Mouse (Mus musculus) induced T-regulatory cell, adult 2 months (primary cell): ENCODE data around the gene Pard3b.
"Not testable (repeated sequence)": the region's sequence is repeated elsewhere in the genome, so short reads cannot be mapped to it uniquely, and the experiment has no call there.

Source experiments
- DNase-seq: peaks from one replicate; pipeline ENCODE4 v3.0.0-alpha.2; 2012; ENCODE audit warnings: low read depth

Pard3b gene

DNA sequence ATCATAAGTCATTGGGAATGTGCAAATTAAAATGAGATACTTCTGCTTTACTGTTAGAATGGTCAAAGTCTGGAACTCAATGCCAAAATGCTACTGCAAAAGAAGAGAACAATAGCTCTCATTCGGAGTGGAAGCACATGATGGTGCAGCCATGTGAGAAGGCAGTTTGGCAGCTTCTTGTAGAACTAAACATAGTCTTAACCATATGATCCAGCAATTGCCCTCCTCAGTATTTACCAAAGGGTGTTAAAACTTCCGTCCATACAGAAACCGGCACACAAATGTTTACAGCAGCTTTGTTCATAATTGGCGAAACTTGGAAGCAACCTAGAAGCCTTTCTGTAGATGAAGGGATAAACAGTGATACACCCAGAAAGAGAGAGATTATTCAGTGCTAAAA, 943.9 kb downstream of the Pard3b start:
- DNase-seq: no peak

DNA sequence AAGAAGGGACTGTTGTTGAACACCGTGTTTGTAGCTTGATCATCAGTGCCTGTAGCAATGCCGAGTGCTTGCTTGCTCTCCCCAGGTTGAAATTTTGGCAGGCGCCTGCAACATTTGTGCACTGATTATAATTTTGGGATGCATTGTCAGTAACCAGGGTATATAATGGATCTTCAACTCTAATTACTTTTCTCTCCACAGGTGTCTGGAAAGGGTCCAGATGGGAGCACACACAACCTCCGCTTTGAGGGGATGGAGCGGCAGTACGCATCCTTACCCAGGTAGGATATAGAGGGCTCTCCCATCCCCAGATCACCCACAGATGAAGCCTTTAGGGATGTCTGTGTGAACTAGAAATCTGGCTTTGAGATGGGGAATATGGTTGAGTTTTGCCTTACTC, 948.9 kb downstream of the Pard3b start:
- DNase-seq: no peak

DNA sequence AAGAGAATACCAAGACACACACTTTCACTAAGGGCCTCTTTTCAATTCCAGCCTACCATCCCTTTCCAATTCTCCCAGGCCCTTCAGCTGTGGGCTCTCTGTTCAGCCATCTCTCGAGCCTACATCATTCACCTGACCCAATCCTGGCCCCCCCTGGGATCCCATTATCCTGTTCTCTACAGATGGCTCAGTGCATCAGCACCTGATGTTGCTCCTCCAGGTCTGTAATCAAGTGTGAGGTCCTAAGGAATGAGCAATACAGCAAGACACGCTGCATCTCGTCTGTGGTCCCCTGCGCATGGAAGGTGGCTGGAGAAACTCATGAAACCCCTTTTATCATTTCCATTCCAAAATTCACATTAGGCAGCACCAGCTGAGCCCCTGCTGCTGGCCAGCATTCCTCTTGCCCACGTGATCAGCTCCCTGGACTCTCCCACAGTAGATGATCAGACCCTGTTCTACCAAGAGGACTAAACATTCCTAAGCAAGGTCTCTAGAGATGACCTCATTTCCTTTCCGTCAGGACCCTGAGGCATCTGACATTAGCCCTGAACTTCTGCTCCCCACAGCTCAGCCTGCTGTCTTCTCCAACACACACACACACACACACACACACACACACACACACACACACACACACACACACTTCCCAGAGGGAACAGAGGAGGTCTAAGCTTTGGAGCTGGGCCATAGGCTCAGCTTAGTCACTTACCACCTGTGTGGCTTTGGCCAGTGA, 952.8 kb downstream of the Pard3b start:
- no peak for DNase-seq

DNA sequence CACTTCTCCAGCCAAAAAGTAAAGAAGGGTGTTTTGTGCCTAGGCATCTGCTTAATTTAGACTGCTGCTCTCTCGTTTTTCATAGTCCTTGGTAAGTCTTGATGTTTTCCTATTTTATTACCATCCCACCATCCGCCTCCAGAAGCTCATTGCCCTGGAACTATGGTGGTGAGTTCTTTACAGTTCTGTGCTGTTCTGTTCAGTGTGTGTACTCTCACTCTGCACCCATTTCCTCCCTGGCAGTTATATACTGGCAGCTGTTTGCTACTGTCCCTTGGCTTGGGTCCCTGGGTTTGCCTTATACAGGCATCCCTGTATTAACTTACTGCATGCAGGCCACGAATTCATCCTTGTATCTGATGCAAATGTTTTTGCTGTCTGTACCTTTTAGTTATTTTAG, 956.8 kb downstream of the Pard3b start:
- no peak for DNase-seq

DNA sequence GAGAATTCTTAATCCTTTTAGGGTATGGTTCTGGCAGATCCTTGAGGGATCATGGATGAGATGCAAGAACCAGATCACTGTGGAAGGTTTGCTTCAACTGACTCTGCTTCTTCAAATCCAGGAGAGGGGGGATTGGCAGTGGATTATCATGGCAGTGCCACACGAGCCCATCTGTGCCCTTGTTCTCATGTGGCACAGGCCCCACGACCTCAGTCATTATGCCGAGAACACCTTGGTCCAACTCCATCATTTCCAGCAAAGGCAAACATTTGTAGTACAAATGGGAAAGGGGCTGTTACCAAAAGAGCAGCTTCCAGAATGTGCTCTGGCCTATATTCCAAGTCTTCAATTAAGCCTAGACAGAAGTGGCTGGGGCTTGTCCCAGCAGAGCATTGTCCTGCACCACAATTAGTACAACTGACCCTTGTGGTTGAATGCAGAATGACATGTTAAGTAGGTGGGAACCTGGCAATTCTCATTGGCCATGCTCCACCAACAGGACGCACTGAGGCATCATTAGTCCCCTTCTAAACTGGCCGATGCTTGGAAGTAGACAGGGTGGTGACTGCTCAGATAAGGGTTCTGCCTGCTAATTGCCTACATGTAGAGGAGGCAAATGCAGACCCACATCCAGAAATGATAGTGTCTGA, 959.3 kb downstream of the Pard3b start:
- DNase-seq: no peak

DNA sequence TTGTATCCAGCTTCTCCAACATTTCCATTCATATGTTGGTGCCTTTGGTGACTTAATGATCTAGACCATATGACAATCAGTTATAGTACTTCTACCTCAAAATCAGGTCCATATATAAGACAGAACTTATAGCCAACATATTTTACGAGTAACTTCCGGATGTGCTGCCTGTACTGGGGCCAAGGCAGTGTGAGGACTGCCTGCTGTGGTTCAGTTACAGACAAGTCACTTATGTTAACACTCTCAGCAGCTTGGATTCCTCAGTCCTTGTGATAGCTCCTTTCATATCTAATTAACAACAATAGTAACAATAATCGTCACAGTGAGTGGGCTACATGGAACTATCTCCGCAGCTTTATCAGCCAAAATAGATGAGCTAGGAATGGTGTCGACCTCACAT, 959.9 kb downstream of the Pard3b start:
- no peak for DNase-seq

DNA sequence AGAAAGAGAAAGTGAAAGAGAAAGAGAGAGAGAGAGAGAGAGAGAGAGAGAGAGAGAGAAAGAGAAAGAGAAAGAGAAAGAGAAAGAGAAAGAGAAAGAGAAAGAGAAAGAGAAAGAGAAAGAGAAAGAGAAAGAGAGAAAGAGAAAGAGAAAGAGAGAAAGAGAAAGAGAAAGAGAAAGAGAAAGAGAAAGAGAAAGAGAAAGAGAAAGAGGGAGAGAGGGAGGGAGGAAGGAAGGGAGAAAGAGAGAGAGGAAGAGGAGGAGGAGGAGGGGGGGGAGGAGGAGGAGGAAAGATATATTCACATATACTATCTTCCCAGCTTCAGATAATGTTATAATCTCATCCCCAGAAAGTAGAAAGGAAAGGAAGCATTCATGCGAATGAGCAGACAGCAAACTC, 966.0 kb downstream of the Pard3b start:
- DNase-seq: not testable (repeated sequence)

DNA sequence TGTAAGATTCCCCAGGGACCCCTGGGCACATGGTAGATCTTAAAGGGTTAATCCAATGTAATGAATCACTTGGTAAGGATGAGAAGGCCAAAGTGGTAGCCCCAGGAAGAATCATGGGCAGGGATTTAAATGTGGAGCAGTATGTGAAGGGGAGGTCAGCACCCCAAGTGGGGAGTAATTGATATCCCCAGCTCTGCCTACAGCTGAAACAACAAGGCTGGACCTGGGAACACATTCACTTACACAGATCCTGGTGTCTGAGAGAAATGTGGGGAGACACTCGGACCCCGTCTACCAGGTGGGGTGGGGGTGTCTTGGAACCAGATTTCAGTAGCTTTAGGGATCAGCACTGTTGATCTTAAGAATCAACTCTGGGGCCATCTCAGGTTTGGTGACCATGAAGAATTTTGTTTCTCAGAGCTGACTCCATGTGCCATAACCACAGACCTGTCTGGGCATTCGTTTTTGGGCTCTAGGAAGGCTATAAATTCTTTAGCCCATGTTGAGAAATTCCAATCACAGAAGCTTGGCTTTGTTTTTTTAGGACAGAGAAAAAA, 979.6 kb downstream of the Pard3b start:
- no peak for DNase-seq

DNA sequence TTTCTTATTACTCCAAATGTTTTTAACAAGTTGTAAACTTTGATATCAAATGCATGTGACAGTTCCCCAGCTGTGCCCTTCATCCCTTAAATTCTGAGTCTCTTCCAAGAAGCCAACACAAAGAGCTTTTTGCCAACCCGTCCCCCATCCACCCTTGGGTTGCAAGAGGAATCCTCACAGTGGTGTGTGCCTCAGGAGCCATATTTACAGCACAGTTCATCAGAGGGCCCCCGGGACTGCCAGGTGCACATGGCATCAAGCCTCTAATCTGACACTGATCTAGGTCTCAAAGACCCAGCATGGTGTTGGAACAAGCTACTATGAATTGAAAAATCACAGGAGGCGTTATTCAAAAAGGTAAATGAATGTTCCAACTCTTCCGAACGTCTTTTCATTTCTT, 980.8 kb downstream of the Pard3b start:
- no peak for DNase-seq

DNA sequence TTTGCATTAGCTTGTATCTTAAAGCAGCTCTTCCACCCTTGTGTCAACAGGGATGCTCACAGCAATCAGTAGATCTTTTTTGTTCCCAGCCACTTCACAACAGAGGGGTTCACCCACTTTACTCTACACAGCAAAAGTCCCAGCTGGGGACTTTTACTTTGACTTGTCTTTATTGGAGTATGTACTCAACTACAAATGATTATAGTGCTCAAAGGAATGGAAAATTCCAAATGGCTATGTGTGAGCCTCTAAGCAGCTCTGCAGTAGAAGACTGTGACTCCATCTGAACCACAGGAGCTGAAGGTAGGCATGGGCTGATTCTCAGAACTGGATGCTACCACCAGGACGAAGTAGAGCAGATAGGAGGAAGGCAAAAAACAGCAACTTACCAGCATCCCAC, 983.8 kb downstream of the Pard3b start:
- no peak for DNase-seq

DNA sequence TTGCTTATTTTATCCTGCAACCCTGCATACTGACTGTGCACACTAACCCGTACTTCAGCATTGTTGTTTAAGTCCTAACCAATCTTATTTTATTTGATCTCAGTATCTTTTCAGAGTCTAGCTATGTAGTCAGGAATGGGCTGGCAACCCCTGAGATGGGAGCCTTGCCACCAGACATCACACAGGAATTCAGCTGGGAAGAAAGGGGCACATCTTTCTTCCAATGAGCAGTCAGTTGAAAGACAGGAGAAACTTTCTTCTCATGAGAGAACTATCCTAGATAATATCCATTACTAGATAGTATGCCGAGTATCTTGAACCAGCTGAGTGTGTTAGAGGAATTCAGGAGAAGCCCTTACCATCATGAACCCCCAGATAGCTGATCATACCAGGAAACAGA, 985.5 kb downstream of the Pard3b start:
- no peak for DNase-seq

DNA sequence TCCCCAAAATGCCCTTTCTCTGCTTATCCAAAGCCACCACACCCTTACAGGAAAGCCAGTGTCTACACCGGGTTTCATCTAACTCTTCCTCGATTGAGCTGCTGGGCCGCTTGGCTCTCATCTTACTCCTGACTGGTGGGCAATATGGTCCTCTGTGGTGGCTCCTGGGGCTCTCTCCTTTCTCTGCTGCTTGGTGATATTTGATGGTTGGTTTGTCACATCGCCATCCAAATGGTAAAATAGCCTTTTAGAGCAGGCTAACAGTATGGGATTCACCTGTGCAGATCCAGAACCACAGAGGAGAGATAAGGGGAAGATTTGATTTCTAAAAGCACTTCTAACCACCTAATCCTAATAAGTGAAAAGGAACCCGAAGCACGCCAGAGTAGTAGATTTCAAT, 986.2 kb downstream of the Pard3b start:
- no peak for DNase-seq

DNA sequence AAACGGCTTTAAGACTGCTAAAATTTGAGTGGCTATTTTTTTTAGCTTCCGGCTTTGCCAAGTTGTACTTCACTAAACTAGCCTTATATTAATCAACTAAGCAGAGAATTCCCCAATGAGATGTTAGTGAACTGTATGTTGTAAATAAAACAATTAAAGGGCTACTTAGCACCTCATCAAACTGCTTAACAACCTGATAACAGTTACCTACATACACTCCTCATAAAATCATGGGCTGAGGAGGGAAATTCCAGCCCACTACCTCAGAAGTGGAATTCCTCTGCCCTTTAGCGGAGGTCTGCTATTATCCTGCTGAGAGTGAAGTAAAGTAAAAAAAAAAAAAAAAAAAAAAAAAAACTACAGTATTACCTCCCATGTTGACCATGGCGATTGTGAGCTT, 986.7 kb downstream of the Pard3b start:
- DNase-seq: no peak

DNA sequence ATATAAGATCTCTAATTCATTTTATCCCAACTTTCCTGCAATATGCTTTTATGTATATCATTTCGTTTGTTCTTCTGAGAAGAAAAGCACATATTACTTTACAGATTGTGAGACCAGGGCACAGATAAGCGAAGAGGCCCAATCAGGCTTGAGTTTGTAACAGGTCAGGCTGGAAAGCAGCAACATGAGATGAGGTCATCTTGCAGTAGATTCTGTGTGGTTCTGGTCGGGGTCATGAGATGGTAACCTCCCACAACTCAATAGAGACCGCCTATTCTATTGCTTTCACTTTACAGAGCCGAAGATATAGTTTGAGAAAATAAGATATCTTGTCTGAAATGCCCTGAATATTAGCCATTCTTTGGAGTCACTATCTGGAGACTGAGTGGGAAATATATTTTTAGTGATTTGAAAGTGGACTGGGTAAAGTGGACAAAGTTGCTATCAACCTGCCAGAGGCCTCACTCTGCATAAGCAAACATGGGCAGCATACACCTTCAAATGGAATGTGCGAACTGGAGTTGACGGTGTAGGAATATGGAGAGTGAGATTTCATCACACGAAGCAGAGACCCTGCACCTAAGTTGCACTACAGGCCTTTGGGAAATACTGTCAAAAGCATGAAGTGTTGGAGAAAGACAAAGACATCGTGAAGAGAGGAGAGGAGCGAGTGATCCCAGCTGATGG, 987.3 kb downstream of the Pard3b start:
- DNase-seq: no peak

DNA sequence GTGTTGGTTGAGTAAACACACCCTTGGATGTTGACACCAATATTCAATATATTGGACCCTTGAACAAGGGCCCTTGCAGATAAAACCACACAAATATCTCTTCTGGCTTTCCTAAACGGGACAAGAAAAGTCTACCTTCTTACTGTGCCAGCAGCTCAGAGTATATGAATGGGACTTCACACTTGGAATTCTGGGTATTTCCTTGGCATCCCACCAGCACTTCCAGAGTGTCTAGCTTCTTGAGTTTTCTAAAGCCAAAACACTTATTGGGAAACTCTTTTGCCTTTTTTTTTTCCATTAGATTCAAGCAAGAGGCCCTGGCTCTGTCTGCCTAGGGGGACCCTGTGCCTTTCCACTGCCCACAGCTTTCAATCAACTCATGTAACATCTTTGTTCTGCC, 991.3 kb downstream of the Pard3b start:
- DNase-seq: no peak

DNA sequence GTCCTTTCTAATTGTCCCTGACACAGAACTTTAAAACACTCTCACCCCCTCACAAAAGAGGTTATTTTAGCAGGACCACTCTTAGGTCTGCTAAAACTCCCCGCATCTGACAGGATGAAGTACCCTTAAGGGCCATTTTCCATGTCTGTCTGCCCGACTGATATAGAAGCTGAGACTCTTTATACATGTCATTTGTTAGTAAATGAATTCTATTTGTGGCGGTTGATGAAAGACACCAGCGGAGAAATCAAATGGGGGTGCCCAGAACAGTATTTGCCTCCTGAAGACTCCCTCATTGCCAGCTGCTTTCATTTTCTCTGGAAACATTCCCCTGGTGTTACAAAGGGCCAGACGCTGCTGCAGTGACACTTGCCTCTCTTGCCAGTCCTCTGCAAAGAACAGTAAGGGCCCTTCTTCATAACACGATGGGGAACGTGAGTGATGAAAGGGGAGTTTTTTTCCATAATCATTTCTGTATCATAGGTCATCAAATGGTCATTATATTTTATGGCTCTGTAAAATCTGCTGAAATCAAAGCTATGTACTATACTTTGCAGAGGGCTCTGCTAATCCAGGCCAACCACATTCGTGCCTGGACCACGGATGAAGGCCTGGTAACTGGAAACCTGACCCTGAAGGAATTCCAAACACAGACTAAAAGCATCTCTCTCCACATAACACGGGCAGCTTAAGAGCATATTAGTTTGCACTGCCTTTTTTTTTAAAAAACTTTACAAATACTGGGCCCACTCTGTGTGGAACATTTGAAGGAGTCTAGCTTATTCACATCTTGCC, 993.1 kb downstream of the Pard3b start:
- DNase-seq: no peak

DNA sequence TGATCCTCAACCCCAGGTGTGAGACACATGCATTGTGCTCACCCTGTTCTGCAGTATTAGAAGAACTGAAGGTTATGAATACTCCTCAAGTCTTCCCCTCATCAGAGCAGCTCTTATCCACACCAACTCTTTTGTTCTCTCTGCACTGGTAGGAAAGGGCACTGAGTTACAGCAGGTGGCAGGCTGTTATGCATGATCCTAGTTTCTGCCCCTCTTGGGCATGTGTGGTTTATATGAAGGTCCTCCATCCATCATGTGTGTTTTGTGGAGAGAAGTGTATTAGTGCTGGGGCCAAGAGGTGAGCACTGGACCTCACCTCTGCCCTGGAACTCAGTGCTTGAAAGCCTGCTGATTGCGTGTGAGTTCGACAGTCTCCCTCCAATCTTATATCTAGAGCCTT, 994.3 kb downstream of the Pard3b start:
- no peak for DNase-seq

DNA sequence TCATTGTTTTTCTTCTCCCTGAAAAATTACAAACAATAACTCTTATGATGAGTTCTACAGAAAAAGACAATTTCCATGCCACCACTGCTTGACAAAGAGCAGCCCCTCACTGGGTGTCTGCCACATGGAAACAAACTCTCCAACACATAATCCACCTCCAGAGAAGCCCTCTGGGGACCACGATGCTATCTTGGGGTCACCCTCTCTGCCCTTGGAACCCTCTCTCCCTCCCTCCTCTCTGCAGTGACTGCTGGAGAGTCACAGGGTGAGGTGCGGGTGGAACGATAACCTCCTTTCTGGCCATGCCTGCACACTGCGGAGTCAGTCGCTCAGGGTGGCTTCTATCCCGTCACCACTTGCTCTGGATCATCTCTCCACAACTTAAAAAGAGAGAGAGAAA, 996.6 kb downstream of the Pard3b start:
- no peak for DNase-seq

DNA sequence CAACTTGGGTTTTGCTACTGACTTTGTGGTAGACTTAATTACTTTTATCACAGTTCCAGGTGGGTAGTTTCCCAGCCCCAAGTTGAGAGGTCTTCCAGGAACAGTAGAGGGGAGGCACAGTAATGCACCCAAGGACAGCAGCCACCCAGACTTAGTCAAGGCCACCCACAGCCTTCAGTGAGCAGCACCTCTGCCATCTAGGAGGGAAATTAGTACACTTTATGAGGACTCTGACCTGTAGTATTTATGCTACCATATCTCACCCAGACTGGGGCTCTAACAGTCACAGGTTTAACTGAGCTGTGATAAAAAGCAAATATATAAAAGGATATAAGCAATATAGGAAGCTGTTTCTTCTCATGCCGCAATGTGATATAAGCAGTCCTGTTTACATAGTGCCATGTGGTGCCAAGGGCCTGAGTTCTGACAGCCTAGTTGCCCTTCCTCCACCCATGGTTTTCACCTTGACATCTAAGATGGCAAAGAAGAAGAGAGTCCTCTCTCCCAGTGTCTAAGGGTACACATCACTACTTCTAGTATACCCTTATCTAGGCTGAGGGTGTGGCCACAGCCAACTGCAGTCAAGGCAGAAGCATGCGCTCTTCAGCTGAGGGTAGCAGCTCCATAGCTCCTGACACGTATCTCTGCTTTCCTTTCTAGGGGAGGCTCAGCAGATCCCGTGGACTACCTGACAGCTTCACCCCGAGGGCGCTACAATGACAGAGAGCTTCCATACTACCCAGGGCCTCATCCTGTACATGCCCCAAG, 998.5 kb downstream of the Pard3b start:
- DNase-seq: no peak

DNA sequence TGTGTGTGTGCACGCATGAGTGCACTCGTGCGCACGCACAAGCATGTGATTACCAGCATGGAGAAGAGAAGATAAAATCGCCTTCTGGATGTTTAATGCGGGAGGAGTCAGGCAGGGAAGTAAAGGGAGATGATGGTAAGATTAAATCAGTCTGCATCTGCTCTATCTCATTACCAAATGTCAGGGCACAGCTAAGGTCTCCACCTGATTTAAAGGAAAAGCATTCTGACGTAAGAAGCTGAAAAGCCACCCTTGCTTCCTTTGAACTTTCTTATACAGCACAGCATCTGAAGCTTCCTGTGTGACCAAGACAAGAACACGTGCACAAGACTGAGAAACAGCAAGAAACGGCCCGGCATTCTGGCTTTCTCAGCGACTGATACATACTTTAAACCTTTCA, 1000.4 kb downstream of the Pard3b start:
- DNase-seq: peak; percentile 39

DNA sequence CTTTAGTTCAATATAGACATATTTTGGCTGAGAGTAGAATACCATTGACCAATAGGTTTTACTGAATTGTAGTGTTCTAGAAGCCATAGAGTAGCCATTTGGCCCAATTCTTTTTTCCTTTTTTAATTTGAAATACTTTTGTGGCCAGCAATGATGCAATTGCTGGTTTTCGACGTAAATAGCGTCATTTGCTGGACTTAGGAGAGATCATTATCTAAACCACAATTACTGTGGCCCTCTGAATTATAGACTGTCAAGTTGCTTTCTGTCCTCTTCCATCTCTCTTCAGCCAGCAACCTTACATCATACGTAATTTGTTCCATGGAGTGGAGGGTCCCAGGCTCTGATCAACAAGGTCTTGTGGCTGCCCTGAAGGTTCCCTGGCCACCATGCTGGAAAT, 1000.8 kb downstream of the Pard3b start:
- DNase-seq: no peak
